Mouse (Mus musculus) left cerebral cortex, adult 9 months (tissue): ENCODE results near the gene Hist2h3c1.
"Not testable (repeated sequence)": the region's sequence is repeated elsewhere in the genome, so short reads cannot be mapped to it uniquely, and the experiment has no call there.

Experiments
- DNase-seq, 2 experiments: peaks; one replicate each; pipeline ENCODE4 v3.0.0; 2022; ENCODE audit warnings: low spot score in 2 of 2

Gene Hist2h3c1

DNA sequence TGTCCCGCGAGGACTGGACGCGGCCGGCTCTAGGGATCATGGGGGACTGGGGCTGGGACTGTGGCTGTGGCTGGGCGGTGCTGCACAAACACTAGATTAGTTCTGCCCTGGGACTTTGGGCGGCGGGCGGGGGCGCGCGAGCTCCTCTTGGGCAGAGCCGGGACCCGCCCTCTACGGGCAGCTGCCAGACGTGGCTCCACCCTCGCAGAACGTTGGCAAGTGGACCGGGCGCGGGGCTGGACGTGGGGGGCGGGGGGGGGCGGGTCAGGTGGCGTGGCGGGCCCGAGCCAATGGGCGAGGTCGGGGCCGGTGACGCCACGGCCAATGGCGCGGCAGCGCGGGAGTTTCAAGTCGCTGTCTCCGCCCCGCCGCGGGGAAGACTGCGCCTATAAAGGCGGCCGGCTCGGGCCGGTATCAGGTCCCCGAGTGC lies at the start of gene Hist2h3c1:
Gene Hist2h3c1 (plus strand): TSS at position 259 of the 430 bp plus-strand sequence.
- DNase-seq: not testable (repeated sequence)

DNA sequence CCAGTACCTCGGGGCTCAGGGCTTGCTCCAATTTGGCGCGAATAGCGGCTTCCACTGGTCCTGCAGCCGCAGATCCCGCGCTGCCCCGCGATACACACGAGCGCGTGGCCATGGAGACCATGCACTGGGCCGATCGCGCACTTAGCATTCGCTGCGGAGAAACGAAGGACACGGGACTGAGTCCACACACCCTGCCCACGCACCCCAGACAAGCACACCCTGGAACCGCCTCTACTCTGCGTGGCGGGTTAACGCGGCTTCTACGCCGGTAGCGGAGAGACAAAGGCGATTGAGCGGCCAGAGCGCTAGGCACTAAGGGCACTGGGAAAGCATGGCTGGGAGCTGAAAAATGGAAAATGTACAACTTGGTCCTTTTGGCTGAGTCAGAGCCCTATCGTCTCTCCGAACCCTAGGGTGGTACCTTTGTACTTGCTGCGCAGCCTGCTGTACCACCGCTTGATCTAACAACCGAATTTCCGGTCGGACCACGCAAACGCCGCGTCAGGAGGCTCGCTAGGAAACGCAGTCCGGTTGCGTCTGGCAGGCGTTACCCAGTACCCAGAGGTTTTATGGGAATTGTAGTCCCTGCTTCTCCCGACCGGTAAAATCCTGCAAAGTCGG lies 49.2 kb upstream of the Hist2h3c1 start:
- DNase-seq: peak; percentile 86 to 94

DNA sequence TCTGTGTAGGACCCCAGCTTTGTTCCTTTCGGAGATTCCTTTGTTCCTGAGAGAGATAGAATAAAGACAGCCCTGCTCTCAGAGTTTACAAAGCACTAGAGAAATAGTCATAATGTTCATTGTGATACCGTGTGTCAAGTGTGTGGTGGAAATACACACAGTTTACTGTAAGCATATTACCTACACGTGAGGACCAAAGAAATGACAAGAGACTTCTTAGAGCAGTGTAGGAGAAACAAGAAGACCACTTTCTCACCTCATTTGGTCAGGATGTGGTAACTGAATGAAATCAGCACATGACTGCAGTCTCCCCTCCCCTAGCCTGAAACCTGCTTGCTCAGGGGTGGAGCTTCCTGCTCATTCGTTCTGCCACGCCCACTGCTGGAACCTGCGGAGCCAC lies 48.3 kb upstream of the Hist2h3c1 start:
- no peak for DNase-seq

- DNase-seq: not testable (repeated sequence)
These were observed 47.8 kb upstream of the Hist2h3c1 start for GRCm38 (mm10) chr3:96198601-96199251.

- no peak for DNase-seq
These were observed 46.8 kb upstream of the Hist2h3c1 start for GRCm38 (mm10) chr3:96199731-96200130.

GRCm38 (mm10) chr3:96207819-96208218 lies 38.7 kb upstream of the Hist2h3c1 start:
- DNase-seq: no peak

- no peak for DNase-seq
These were observed 37.2 kb upstream of the Hist2h3c1 start for GRCm38 (mm10) chr3:96209242-96209641.

DNA sequence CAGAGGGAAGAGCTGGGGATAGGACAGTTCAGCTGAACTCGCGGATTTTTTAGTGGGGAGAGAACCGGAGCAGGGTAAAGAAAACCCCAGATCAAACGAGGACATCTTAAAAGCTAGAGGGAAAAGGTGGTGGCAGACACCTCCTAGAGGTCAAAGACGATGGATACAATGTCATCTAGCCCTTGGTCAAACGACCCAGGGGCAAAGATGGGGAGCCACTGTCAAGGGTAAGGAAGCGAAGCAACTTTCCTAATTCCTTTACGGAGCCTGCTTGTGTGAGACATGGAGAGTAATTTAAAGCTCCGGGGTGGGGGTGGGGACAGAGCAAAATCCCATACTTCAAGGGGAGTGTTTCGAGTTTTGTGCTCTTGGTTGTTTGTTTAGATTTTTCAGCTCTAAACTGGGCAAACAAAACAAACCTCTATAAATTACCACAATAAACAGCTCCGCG lies 27.3 kb upstream of the Hist2h3c1 start:
- peak in 1 of 2 experiments; percentile 45 for DNase-seq

- peak; percentile 83 to 87 for DNase-seq
These were observed 26.8 kb upstream of the Hist2h3c1 start, which contains the start of the genes Bola1 and Hist2h2ab for GRCm38 (mm10) chr3:96219661-96220130. Gene Bola1 (minus strand): TSS chr3:96219709. Gene Hist2h2ab (plus strand): TSS chr3:96219865.

- not testable (repeated sequence) for DNase-seq
These were observed 26.2 kb upstream of the Hist2h3c1 start for GRCm38 (mm10) chr3:96220131-96220764.

DNA sequence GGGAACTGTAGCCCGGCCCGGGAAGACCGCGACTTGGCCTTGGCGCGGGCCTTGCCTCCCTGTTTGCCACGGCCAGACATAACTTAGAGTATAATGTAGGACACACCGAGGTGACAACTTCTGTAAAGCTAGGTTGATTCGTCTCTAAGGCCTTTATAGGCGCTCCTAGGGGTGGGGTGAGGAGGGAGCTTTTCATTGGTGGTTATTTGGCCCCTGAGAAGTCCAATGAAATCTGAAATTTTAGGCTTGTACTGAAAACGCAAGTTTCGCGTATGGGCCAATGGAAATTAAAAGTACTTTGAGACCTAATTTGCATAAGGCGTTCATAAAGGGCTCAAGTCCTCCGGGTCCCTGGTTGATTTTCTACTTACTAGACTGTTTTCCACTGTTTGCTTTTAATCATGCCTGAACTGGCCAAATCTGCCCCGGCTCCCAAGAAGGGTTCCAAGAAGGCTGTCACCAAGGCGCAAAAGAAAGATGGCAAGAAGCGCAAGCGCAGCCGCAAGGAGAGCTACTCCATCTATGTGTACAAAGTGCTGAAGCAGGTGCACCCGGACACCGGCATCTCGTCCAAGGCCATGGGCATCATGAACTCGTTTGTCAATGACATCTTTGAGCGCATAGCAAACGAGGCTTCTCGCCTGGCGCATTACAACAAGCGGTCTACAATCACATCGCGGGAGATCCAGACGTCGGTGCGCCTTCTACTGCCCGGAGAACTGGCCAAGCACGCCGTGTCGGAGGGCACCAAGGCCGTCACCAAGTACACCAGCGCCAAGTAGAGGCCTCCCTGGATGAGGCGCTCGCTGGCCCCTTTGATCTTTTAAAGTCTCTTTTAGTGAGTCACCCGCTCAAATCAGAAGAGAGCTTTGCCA lies 25.5 kb upstream of the Hist2h3c1 start, which contains the start of the genes Hist2h2ac and Hist2h2be:
Gene Hist2h2ac (minus strand): TSS at position 116 of the 875 bp plus-strand sequence.
Gene Hist2h2be (plus strand): TSS at position 355 of the 875 bp plus-strand sequence.
- DNase-seq: peak; percentile 89 to 94

GRCm38 (mm10) chr3:96221640-96222038 lies 24.8 kb upstream of the Hist2h3c1 start:
- no peak for DNase-seq

DNA sequence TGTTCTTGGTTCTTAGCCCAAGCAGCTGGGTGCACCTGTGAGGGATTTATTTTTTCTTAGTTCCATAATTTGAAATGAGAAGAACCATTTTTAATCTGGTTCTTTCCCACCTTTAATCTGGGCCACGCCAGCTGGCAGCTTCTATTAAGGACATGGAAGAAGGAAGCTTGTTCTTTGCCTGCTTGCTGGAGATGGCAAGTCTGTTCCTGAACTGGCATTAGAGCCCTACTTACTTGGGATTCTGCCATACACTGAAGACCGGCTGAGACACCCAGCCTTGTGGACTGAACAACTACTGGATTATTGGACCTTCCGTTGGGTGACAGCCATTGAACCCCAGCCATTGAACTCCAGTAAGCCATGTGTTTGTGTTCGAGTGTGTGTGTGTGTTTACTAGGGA lies 23.7 kb upstream of the Hist2h3c1 start:
- DNase-seq: no peak

- no peak for DNase-seq
These were observed 21.1 kb upstream of the Hist2h3c1 start for GRCm38 (mm10) chr3:96225421-96225820.

DNA sequence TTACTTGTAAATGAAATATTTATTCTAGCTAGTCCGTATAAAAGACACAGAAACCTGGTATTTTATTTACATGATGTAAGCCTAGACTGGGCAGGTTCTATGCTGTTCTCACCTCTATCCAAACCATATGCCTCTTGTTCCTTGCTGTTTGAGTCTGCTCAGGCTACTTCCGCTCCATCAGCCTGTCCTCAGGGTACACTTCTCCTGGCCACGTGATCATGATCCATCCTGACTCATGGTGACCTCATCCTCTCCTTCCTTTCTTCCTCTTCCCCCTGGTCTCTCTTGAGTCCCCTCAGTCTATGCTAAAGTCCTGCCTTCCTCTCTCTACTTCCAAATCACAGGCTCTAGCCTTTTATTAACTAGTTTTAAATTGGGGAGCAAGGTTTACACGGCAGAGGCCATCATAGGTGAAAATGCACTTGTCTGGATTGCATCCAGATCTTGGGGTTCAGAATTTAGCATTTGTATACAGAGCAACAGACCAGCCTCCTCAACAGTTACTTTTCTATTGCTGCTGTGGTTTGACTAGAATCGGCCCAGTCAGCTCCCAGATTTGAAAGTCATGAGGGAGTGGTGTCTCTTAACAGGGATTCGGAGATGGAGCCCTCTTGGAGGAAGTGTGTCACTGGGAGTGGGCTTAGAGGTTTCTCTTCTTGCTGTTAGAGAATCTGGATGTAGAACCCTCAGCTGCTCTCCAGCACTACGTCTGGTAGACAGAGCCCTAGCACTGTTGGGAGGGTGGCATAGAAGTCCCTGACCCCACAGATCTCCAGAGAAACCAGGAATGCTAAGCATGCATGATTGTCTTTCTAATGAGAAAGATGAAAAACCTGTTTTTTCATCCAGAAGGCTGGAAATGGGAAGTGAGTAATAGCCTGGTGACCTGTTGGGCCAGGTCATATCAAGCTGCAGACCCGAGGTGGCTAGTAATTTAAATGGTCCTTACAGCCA lies 19.5 kb upstream of the Hist2h3c1 start:
- DNase-seq: no peak

- DNase-seq: no peak
These were observed 17.7 kb upstream of the Hist2h3c1 start for GRCm38 (mm10) chr3:96228828-96229227.

DNA sequence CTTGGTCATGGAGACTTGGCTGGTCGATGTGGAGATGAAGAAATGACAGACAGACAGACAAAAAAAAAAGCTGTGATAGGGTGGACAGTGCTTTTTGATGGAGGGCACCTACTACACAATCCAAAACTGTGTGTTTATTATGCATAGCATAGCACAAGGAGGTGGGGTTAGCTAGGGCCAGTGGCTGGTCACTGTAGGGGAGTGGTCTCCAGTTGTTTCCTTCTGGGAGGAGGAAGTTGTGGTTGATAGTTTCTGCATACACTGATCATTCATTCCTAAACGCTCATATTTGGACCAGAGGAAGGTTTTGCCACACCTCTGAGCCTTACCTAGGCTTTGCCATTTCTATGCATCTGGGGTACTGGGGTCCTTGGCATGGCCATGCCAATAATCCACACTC lies 16.1 kb upstream of the Hist2h3c1 start:
- no peak for DNase-seq

GRCm38 (mm10) chr3:96230910-96231757 lies 15.4 kb upstream of the Hist2h3c1 start:
- no peak for DNase-seq

DNA sequence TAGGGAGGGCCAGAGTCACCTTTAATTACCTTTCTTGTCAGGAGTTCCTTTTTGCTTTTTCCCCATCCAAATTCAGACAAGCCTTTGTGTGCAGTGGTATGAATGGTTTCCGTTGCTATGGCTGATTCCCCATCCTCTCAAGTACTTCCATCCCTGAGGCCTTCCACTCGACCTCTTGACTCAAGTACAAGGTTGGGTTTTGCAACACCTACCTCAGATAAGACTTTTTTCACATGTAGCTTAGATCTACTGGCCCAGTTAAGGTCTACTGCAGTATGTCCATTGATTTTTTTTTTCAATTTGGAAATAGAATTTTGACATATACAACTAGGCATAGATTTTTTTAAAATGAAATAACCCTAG lies 14.7 kb upstream of the Hist2h3c1 start:
- DNase-seq: no peak
